Mouse (Mus musculus) cortical plate, adult 2 months (tissue): ENCODE measurements at regions not wholly inside any gene's neighbourhood (a gene's known extent, or its start where the extent isn't known, plus 50 kb on each side); places are given as distances from the start of the nearest gene placed in this dataset.
"Not testable (repeated sequence)": the region's sequence is repeated elsewhere in the genome, so short reads cannot be mapped to it uniquely, and the experiment has no call there.

ENCODE experiments used
- CTCF ChIP-seq: fragments of 200-500 bp; IDR thresholded peaks from 2 replicates; pipeline ENCODE4 v1.5.1; 2011; ENCODE audit warnings: mild to moderate bottlenecking, control low read depth, low read length; ENCODE audit not compliant: insufficient read depth; ENCODE audit errors: extremely low read depth
- POLR2A ChIP-seq: fragments of 200-500 bp; IDR thresholded peaks from 2 replicates; pipeline ENCODE4 v1.6.1; 2011; ENCODE audit warnings: mild to moderate bottlenecking, low read length, control low read depth; ENCODE audit not compliant: insufficient read depth; ENCODE audit errors: extremely low read depth

DNA sequence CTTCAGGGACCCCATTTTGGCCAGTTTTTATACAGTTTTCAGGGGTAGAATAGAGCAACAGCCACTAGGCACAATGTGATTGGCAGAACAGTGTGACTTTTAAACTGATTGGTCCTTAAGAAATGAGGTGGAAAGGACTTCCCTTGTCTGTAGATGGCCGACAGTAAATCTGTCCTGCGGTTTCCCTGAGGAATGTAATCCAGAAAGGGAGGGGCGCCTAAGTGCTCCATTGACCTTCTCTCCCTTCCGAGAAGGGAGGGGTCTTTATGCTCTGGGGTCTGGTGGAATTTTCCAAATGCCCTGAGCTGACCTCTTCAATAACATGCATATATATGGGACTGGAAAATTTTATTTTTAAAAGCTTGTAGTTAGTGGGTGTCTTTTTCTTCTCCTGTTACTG lies 115.7 kb upstream of the Rhobtb1 start:
- not testable (repeated sequence) for TF ChIP-seq CTCF, POLR2A
